Mouse (Mus musculus) erythroid progenitor cell, adult 5-6 weeks (primary cell): ENCODE measurements around the gene Egln3. TPM values are rescaled to one million over a fixed set of nuclear protein-coding genes. Genes with fewer than 3 reads are reported as not detected.

ENCODE experiments used
- ATAC-seq: replicated peaks from 2 replicates; pipeline ENCODE4 v1.8.0; 2016; ENCODE audit warnings: moderate number of reproducible peaks, mild to moderate bottlenecking, moderate TSS enrichment, inconsistent platforms; ENCODE audit not compliant: poor library complexity, low FRiP score, severe bottlenecking
- total RNA-seq, 2 experiments: library from RNA; stranded (forward) in 1 of 2; stranded (reverse) in 1 of 2; fragments of 150-400 nt in 1 of 2; fragments of 186-747, 209-891 nt in 1 of 2; gene quantifications; 2 replicates each; pipeline versions ENCODE4 v1.2.3 to v1.2.4; 2015 to 2017; ENCODE audit warnings: low replicate concordance in 2 of 2

Gene Egln3
- total RNA-seq, 2 experiments from 2014 or later, result 0.68 to 3.8 TPM

DNA sequence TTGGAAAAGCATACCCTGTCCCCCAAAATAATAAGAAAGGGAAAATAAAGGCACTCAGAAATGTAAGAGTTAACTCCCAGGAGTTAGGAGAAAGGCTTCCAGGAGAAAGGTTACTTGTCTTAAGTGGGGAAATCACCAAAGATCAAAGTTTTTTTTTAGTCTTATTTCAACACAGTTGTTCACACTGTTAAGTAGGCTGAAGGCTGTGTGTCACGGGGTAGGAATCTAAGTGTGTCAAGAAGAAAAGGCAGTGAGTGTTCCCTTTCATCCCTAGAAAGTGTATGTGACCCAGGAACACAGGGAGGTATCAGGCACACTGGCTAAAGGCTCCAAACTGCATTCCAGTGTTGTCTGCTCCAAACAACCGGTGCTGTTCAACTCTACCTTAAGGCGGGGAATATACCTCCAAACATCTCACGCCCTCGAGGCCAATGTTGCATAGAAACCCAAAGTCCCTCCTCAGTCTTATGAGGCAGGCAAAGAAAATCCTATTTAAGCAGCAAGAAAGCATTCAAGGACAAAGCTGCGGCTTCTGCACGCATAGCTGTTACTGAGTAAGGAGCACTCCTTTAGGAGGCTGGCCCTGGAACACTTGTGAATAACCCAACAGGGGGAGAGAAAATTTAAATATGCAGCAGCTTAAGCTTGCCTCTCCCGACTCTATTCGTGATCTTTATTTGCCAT lies 39.5 kb downstream of the Egln3 start:
- ATAC-seq, result no peak

DNA sequence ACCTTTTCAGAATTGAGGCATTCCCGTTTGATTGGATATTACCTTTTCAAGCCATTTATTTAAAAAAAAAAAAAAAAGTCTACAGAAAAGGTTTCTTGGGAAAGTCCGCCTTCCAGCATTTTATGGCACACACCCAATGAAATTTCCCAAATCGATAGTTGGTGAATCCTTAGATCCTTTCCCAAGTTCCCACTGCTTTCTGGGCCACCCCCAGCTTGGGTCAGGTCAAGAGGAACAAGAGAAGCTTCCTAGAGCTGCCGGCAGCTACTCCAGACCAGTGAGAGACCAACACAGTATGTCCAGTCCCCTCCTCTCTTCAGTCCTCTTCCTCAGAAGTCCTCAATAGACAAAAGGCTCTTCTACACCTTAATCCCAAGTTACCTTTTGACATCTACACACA lies 40.5 kb downstream of the Egln3 start:
- ATAC-seq, result no peak

GRCm38 (mm10) chr12:54162637-54163131 lies 41.0 kb downstream of the Egln3 start:
- ATAC-seq, result peak; percentile 68

DNA sequence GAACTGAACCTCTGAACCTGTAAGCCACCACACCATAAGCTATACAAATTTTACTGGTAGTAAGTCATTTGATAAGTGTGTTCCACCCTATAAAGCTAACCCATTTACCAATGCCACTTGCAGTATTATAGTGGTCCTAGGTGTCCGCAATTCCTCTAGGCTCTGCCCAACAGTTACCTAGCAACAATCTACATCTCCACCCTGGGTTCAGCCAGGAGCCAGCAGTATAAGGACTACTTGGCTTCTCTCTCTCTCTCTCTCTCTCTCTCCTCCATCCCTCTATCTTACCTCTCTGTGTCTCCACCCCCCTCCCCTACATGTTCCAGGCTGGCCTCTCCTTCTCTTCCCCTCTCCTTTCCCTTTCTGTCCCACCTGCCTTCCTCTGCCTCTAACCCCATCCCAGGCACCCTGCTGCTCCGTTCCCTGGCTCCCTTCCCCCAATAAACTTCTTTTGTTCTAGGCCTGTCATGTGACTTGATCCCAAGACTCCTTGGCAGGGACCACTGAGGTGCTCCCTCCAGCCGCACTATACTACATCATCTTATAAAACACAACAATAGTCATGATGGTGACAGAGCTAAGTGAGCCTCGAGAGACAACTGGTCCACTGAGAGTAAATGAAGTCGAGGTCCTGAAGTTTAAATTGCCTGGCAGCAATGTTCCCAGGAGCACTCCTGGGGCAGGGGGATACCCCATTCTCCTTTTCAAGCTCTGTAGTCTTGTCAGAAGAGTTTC lies 42.0 kb downstream of the Egln3 start:
- no peak for ATAC-seq

DNA sequence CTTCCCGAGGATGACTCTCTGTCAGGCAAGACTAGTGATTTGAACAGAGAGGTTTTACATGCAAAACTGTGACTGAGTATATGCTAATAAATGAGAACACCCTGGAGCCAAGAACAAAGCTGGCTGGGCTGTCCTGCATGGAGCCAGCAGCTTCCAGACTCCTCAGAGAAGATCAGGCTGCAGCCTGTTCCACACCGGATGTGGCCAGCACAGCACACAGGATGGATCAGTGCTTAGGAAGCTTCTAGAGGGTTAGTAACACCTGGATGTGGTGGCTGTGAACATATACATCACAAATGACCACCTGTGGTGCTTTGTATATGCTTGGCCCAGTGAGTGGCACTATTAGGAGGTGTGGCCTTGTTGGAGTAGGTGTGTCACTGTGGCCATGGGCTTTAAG lies 43.4 kb downstream of the Egln3 start:
- ATAC-seq, result no peak

DNA sequence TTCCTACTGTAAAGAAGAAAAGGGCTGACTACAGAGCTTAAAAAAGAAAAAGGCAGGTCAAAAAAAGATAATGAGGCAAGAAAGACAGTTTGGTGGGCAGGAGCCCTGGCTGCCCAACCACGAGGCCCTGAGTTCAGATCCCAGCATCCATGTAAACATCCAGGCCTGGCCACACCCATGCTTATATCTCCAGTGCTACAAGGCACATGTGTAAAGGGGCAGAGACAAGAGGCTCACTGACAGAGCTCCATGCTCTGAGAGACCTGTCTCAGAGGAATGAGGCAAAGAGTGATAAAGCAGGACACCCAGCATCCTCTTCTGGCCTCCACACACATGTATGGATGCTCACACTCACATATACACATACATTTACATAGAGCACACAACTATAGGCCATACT lies 48.9 kb downstream of the Egln3 start:
- ATAC-seq, result no peak

DNA sequence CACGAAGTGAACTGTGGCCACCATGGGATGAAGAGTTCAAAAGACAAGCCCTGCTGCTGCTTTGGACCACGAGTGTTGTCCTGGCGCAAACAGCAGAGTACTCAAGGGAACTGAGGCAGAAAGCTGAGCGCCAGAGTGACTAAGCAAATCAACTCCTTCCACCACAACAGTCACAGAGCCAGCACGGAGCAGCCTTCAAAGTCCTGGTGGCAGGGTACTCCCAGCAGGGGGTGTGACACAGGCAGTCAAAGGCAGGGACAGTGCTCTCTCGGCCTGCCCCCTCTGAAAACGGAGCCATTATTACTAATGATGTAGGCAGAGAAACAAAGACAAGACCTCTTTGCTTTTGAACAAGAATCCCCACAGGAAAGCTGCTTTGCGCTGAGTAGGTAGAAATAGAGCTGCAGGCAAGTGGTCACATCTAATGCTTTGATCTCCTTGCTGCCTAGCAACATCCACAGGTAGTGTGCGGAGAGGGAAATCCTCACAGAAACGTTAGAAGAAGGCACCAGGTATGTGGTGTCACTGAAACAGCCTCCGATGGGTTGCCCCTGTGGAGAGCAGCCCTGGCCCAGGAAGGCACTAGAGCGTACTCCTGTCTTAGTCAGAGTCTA lies 56.6 kb downstream of the Egln3 start:
- ATAC-seq, result no peak
